ENCODE assay signal across 18 mouse cellular contexts in genomic region chr4:86383124-86383523, GRCm38 (mm10).
DNase-seq lines count a peak whose midpoint lies in the region; ATAC-seq and TF ChIP-seq lines count a peak whose summit lies in the region.
"Had no signal": no experiment of that assay in that cellular context is flagged by ENCODE, and none has a peak within 500 bp of the region (broad histone marks: within the 10 kb centered on the region; RNA-seq: fewer than 3 reads in every experiment).

No protein-coding gene starts in this region.

- H3K27me3 ChIP-seq in embryonic facial prominence, embryonic 14.5 days (replicated peaks; ENCODE audit: control insufficient read depth, insufficient read depth, low read length), result no peaks in the 10 kb centered on the region
- no peaks in the 10 kb centered on the region for H3K27me3 ChIP-seq in embryonic facial prominence, embryonic 10.5 days (replicated peaks; ENCODE audit: low read depth, poor library complexity, severe bottlenecking)
- H3K27me3 ChIP-seq in kidney, embryonic 14.5 days (ENCODE audit: control insufficient read depth, insufficient read depth, low read length), result no peaks in the 10 kb centered on the region
- H3K27me3 ChIP-seq in stomach, postnatal 0 days (ENCODE audit: control insufficient read depth, insufficient read depth, low read length), result no peaks in the 10 kb centered on the region
- H3K27me3 ChIP-seq: forebrain, embryonic 15.5 days; liver, embryonic 13.5 days; neural tube, embryonic 15.5 days had no signal

- H3K36me3 ChIP-seq in embryonic facial prominence, embryonic 14.5 days (ENCODE audit: control insufficient read depth, insufficient read depth, low read length), result 0 out of 2 replicates have a peak, but pooled peaks cover 5% of the 10 kb centered on the region
- H3K36me3 ChIP-seq in embryonic facial prominence, embryonic 10.5 days (replicated peaks), result no peaks in the 10 kb centered on the region
- no peaks in the 10 kb centered on the region for H3K36me3 ChIP-seq in kidney, embryonic 14.5 days (ENCODE audit: control insufficient read depth, insufficient read depth, low read length)
- H3K36me3 ChIP-seq in stomach, postnatal 0 days (ENCODE audit: control insufficient read depth, insufficient read depth, low read length), result no peaks in the 10 kb centered on the region
- H3K36me3 ChIP-seq: forebrain, embryonic 15.5 days; hindbrain, embryonic 10.5 days; liver, embryonic 13.5 days; neural tube, embryonic 15.5 days had no signal

- no peak overlapping the region for H3K27ac ChIP-seq in embryonic facial prominence, embryonic 14.5 days (replicated peaks; ENCODE audit: low read depth, low read length)
- H3K27ac ChIP-seq in embryonic facial prominence, embryonic 10.5 days (replicated peaks), result no peak overlapping the region
- H3K27ac ChIP-seq in kidney, embryonic 14.5 days (ENCODE audit: low read depth, low read length), result no peak overlapping the region
- H3K27ac ChIP-seq in stomach, postnatal 0 days (replicated peaks), result no peak overlapping the region
- H3K27ac ChIP-seq: forebrain, embryonic 15.5 days; hindbrain, embryonic 10.5 days; liver, embryonic 13.5 days; neural tube, embryonic 15.5 days had no signal

- no peak for TF ChIP-seq EP300 in stomach, postnatal 0 days (optimal IDR thresholded peaks at IDR 0.05)

- no peak for TF ChIP-seq CTCF in stomach, postnatal 0 days (IDR thresholded peaks at IDR 0.05; ENCODE audit: low read depth)

- DNase-seq in embryonic facial prominence, embryonic 14.5 days (ENCODE audit: low spot score), result peak; percentile 81
- DNase-seq in embryonic facial prominence, embryonic 10.5 days (ENCODE audit: low spot score), result no peak
- DNase-seq in kidney, adult 11 months, result peak; percentile 16
- DNase-seq in kidney, postnatal 14 days, result peak; percentile 69
- peak; percentile 56 for DNase-seq in lung, postnatal 14 days
- DNase-seq in stomach, postnatal 0 days (ENCODE audit: low spot score), result no peak
- no peak for DNase-seq in adrenal gland, adult (ENCODE audit: inconsistent age in 2 of 2, low spot score in 1 of 2)
- DNase-seq: adrenal gland, adult 8-10 months; cerebellum, postnatal 10 days; liver, embryonic 13.5 days; midbrain, embryonic 14.5 days; right cerebral cortex, postnatal 25 days; thymus, postnatal 36 days had no signal

- no peak overlapping the region for H3K4me2 ChIP-seq in embryonic facial prominence, embryonic 14.5 days (ENCODE audit: low read depth, low read length)
- H3K4me2 ChIP-seq in kidney, embryonic 14.5 days (replicated peaks; ENCODE audit: low read depth, low read length), result no peak overlapping the region
- no peak overlapping the region for H3K4me2 ChIP-seq in stomach, postnatal 0 days (replicated peaks; ENCODE audit: low read depth)
- H3K4me2 ChIP-seq: forebrain, embryonic 15.5 days; liver, embryonic 13.5 days; neural tube, embryonic 15.5 days had no signal

- no peak for ATAC-seq in embryonic facial prominence, embryonic 14.5 days (ENCODE audit: low read depth)
- ATAC-seq in kidney, embryonic 14.5 days (ENCODE audit: low FRiP score, low TSS enrichment), result no peak
- no peak for ATAC-seq in stomach, postnatal 0 days (ENCODE audit: low FRiP score, low TSS enrichment)
- ATAC-seq: forebrain, embryonic 15.5 days had no signal

- H3K4me1 ChIP-seq in embryonic facial prominence, embryonic 14.5 days (ENCODE audit: control insufficient read depth, insufficient read depth, low read length), result no peaks in the 10 kb centered on the region; the same call in 1 of the 2 replicates
- no peaks in the 10 kb centered on the region for H3K4me1 ChIP-seq in embryonic facial prominence, embryonic 10.5 days
- peaks cover under 1% of the 10 kb centered on the region; the same call in 1 of the 2 replicates for H3K4me1 ChIP-seq in kidney, embryonic 14.5 days (ENCODE audit: control insufficient read depth, insufficient read depth, low read length)
- no peaks in the 10 kb centered on the region; the same call in 1 of the 2 replicates for H3K4me1 ChIP-seq in stomach, postnatal 0 days (replicated peaks; ENCODE audit: control insufficient read depth, insufficient read depth)
- H3K4me1 ChIP-seq: forebrain, embryonic 15.5 days; liver, embryonic 13.5 days; neural tube, embryonic 15.5 days had no signal

- no peak overlapping the region for H3K4me3 ChIP-seq in embryonic facial prominence, embryonic 14.5 days (ENCODE audit: low read depth, low read length)
- H3K4me3 ChIP-seq in embryonic facial prominence, embryonic 10.5 days, result no peak overlapping the region
- H3K4me3 ChIP-seq in kidney, embryonic 14.5 days (ENCODE audit: low read length), result no peak overlapping the region
- no peak overlapping the region for H3K4me3 ChIP-seq in stomach, postnatal 0 days (ENCODE audit: low read depth, low read length)
- H3K4me3 ChIP-seq: forebrain, embryonic 15.5 days; hindbrain, embryonic 10.5 days; liver, embryonic 13.5 days; myocyte; neural tube, embryonic 15.5 days had no signal

- H3K9ac ChIP-seq in embryonic facial prominence, embryonic 14.5 days (ENCODE audit: low read depth, low read length), result no peak overlapping the region
- no peak overlapping the region for H3K9ac ChIP-seq in kidney, embryonic 14.5 days (ENCODE audit: low read depth, low read length)
- H3K9ac ChIP-seq in stomach, postnatal 0 days (ENCODE audit: low read length), result no peak overlapping the region
- H3K9ac ChIP-seq: forebrain, embryonic 15.5 days; liver, embryonic 13.5 days; neural tube, embryonic 15.5 days had no signal

- WGBS in embryonic facial prominence, embryonic 14.5 days, result 51% methylated on average over 2 of the region's 2 CpGs
- WGBS in embryonic facial prominence, embryonic 10.5 days, result 86% methylated on average over 2 of the region's 2 CpGs
- WGBS in kidney, embryonic 14.5 days, result 64% methylated on average over 2 of the region's 2 CpGs
- 39% methylated on average over 2 of the region's 2 CpGs for WGBS in stomach, postnatal 0 days

- no peaks in the 10 kb centered on the region for H3K9me3 ChIP-seq in embryonic facial prominence, embryonic 14.5 days (ENCODE audit: control insufficient read depth, low read length)
- H3K9me3 ChIP-seq in embryonic facial prominence, embryonic 10.5 days, result no peaks in the 10 kb centered on the region
- H3K9me3 ChIP-seq in kidney, embryonic 14.5 days (ENCODE audit: control insufficient read depth, low read length), result no peaks in the 10 kb centered on the region
- H3K9me3 ChIP-seq in stomach, postnatal 0 days (ENCODE audit: control insufficient read depth, low read length), result no peaks in the 10 kb centered on the region
- H3K9me3 ChIP-seq: forebrain, embryonic 15.5 days; hindbrain, embryonic 10.5 days; liver, embryonic 13.5 days; neural tube, embryonic 15.5 days had no signal

Comparison
In these comparisons a context has a peak if more than half of its experiments do, and no peak if none do; other contexts are left out.
1. DNase-seq: peak in embryonic facial prominence, embryonic 14.5 days (single experiment), kidney, adult 11 months (single experiment), kidney, postnatal 14 days (single experiment) and lung, postnatal 14 days (single experiment); none in embryonic facial prominence, embryonic 10.5 days (single experiment), stomach, postnatal 0 days (single experiment) and adrenal gland, adult (0 of 2).